Mouse (Mus musculus) stomach, postnatal 0 days (tissue): ENCODE measurements around the gene Caly. TPM values are rescaled to one million over a fixed set of nuclear protein-coding genes. Genes with fewer than 3 reads are reported as not detected.

ENCODE experiments used
- ATAC-seq: fragments of 200-750 bp; cut with Nextera tagmentation; 2 replicates; pipeline ENCODE4 v1.8.0; 2017; ENCODE audit not compliant: low FRiP score, low TSS enrichment
- DNase-seq: peaks from one replicate; pipeline ENCODE4 v3.0.0-alpha.2; 2016; ENCODE audit warnings: low spot score
- H3K27ac ChIP-seq: fragments of 300-500 bp; sonication (generic); replicated peaks from 2 replicates; pipeline ENCODE4 v1.5.1; 2014; ENCODE audit warnings: mild to moderate bottlenecking, control low read depth
- H3K27me3 ChIP-seq: fragments of 300-500 bp; sonication (generic); 2 replicates; pipeline ENCODE4 v1.6.1; 2014; ENCODE audit warnings: low read length; ENCODE audit not compliant: control insufficient read depth, insufficient read depth
- H3K36me3 ChIP-seq: fragments of 300-500 bp; sonication (generic); 2 replicates; pipeline ENCODE4 v1.6.1; 2014; ENCODE audit warnings: low read length, mixed read lengths; ENCODE audit not compliant: control insufficient read depth, insufficient read depth
- H3K4me1 ChIP-seq: fragments of 300-500 bp; sonication (generic); replicated peaks from 2 replicates; pipeline ENCODE4 v1.6.1; 2014; ENCODE audit warnings: antibody characterized with exemption; ENCODE audit not compliant: control insufficient read depth, insufficient read depth
- H3K4me2 ChIP-seq: fragments of 300-500 bp; sonication (generic); replicated peaks from 2 replicates; pipeline ENCODE4 v1.6.1; 2014; ENCODE audit warnings: low read depth, mild to moderate bottlenecking, control low read depth, moderate library complexity
- H3K4me3 ChIP-seq: fragments of 300-500 bp; sonication (generic); 2 replicates; pipeline ENCODE4 v1.5.1; 2014; ENCODE audit warnings: low read depth, low read length, control low read depth
- H3K9ac ChIP-seq: fragments of 300-500 bp; sonication (generic); 2 replicates; pipeline ENCODE4 v1.6.1; 2014; ENCODE audit warnings: mild to moderate bottlenecking, low read length, control low read depth, mixed read lengths
- H3K9me3 ChIP-seq: fragments of 300-500 bp; sonication (generic); 2 replicates; pipeline ENCODE4 v1.6.1; 2016; ENCODE audit warnings: low read length; ENCODE audit not compliant: control insufficient read depth
- CTCF ChIP-seq: IDR thresholded peaks from 2 replicates; pipeline ENCODE4 v1.5.1; 2016; ENCODE audit warnings: antibody characterized with exemption, low read depth, mild to moderate bottlenecking, moderate library complexity
- EP300 ChIP-seq: optimal IDR thresholded peaks from 2 replicates; pipeline ENCODE3; 2016; ENCODE audit warnings: antibody characterized with exemption
- WGBS: fragments of 180-500 bp; shearing (Covaris S2); extraction: QIAGEN DNeasy Blood & Tissue Kit; methylation state at CpG from one replicate; pipeline ENCODE4 v1.1.7; 2014; 5-methylcytosine and 5-hydroxymethylcytosine counted together
- polyA plus RNA-seq: library from polyadenylated mRNA; unstranded; fragments of >200 nt; fragmentation: Nextera tagmentation; extraction: Ambion mirVana; gene quantifications from 2 replicates; pipeline ENCODE4 v1.2.1, GENCODE M21; 2015

Caly gene
- polyA plus RNA-seq, 1 experiment from 2014 or later: 4.5 TPM

DNA sequence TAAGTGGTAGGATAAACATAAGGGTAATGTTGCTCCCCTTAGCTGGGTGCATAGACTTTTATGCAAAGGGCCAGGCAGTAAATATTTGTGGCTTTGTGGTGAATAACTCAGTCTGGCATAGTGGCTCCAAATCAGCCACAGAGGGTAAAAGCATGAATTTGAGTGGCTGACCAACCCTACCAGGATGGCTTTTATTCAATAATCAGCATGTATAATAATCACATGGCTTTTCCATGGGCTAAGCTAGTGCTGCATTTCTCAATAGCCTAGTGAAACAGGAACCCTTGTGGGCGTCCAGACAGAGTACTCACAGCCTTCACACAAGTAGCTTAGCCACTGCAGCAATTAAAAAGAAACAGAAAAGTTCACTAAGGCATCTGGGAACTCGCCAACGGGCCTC lies 29.6 kb upstream of the Caly start:
- DNase-seq (no peak), ATAC-seq (no peak)
- Histone ChIP-seq H3K4me3 (no peak overlapping the region), H3K27me3 (no peaks in the 10 kb centered on the region), H3K4me1 (no peaks in the 10 kb centered on the region), H3K9ac (no peak overlapping the region), H3K4me2 (no peak overlapping the region), H3K9me3 (no peaks in the 10 kb centered on the region), H3K27ac (no peak overlapping the region), H3K36me3 (peaks cover 28% of the 10 kb centered on the region)
- WGBS: 65% methylated on average over 3 of the region's 3 CpGs
- TF ChIP-seq EP300 (no peak), CTCF (no peak)

DNA sequence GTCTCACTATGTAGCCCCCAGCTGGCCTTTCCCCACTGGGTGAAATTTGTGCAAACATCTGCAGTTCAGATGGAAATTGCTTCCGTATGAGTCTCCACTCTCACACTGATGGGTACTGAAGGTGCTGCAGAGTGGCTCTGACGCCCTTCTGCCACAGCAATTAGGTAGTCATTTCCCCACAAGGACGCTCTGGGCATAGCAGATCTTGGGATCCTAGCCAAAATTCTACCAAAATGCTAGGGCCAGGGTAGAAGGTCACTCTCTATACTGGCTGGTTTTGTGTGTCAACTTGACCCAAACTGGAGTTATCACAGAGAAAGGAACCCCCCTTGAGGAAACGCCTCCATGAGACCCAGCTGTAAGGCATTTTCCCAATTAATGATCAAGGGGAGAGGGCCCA lies 21.7 kb upstream of the Caly start:
- Histone ChIP-seq H3K4me1 (no peaks in the 10 kb centered on the region), H3K9me3 (no peaks in the 10 kb centered on the region), H3K9ac (no peak overlapping the region), H3K27ac (no peak overlapping the region), H3K36me3 (peaks cover 13% of the 10 kb centered on the region; the same call in 1 of the 2 replicates), H3K4me2 (no peak overlapping the region), H3K27me3 (no peaks in the 10 kb centered on the region), H3K4me3 (no peak overlapping the region)
- 76% methylated on average over 4 of the region's 4 CpGs for WGBS
- ATAC-seq (no peak), DNase-seq (no peak)
- TF ChIP-seq EP300 (no peak), CTCF (no peak)

GRCm38 (mm10) chr7:140101993-140102860 lies 19.9 kb upstream of the Caly start, which contains the start of gene Fuom:
TSS of gene Fuom (minus strand) at chr7:140102441.
- DNase-seq: peak; percentile 89
- WGBS: under 1% methylated on average over 30 of the region's 30 CpGs
- Histone ChIP-seq H3K27me3 (no peaks in the 10 kb centered on the region), H3K27ac (0 out of 2 replicates have a peak within 1 kb of the TSS, but pooled peaks have one; percentile 2), H3K9me3 (no peaks in the 10 kb centered on the region), H3K4me2 (peak within 1 kb of the TSS; percentile 54), H3K4me3 (peak within 1 kb of the TSS; percentile 33), H3K36me3 (peaks cover 7% of the 10 kb centered on the region; the same call in 1 of the 2 replicates), H3K4me1 (no peaks in the 10 kb centered on the region), H3K9ac (peak within 1 kb of the TSS; percentile 9)
- TF ChIP-seq CTCF: peak; percentile 17; the same call in 1 of the 2 replicates
- no peak for TF ChIP-seq EP300
- ATAC-seq: peak; percentile 94

GRCm38 (mm10) chr7:140101498-140101897 lies 19.1 kb upstream of the Caly start:
- ATAC-seq: no peak
- no peak for TF ChIP-seq CTCF
- no peak for TF ChIP-seq EP300
- H3K36me3 ChIP-seq: peaks cover 7% of the 10 kb centered on the region; the same call in 1 of the 2 replicates
- no peak for DNase-seq
- peak overlapping the region; percentile 33 for H3K4me3 ChIP-seq
- H3K27ac ChIP-seq: no peak overlapping the region
- no peaks in the 10 kb centered on the region for H3K4me1 ChIP-seq
- H3K9ac ChIP-seq: peak overlapping the region; percentile 9
- H3K9me3 ChIP-seq: no peaks in the 10 kb centered on the region
- peak overlapping the region; percentile 54 for H3K4me2 ChIP-seq
- H3K27me3 ChIP-seq: no peaks in the 10 kb centered on the region
- 74% methylated on average over 10 of the region's 10 CpGs for WGBS

DNA sequence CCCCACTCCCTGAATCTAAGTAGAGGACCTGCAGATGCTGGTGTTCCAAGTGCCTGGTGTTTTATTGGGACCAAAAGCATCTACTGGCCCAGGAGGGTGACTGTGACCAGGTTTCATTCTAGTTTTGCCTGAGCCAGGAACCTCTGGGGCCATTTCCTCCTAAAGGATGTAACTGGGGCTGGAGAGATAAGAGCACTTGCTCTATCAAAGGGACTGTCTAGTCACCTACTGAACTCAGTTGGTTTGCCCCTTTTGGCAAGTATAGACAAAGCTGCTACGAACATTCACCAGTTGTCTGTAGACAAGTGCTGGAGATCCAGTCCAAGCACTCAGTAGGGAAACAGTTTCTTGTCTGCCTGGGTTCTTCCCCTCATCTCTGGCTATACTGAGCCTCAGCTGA lies 16.1 kb upstream of the Caly start:
- Histone ChIP-seq H3K36me3 (no peaks in the 10 kb centered on the region), H3K27ac (no peak overlapping the region), H3K9ac (no peak overlapping the region), H3K9me3 (no peaks in the 10 kb centered on the region), H3K4me3 (no peak overlapping the region), H3K27me3 (no peaks in the 10 kb centered on the region), H3K4me1 (0 out of 2 replicates have a peak, but pooled peaks cover 2% of the 10 kb centered on the region), H3K4me2 (no peak overlapping the region)
- ATAC-seq: no peak
- TF ChIP-seq EP300: no peak
- TF ChIP-seq CTCF: no peak
- no peak for DNase-seq
- 95% methylated on average over 1 of the region's 1 CpGs for WGBS

GRCm38 (mm10) chr7:140096055-140096454 lies 13.7 kb upstream of the Caly start:
- H3K36me3 ChIP-seq: no peaks in the 10 kb centered on the region
- H3K27ac ChIP-seq: no peak overlapping the region
- no peak overlapping the region for H3K9ac ChIP-seq
- TF ChIP-seq CTCF (no peak), EP300 (no peak)
- H3K9me3 ChIP-seq: no peaks in the 10 kb centered on the region
- H3K4me1 ChIP-seq: 0 out of 2 replicates have a peak, but pooled peaks cover 2% of the 10 kb centered on the region
- no peaks in the 10 kb centered on the region for H3K27me3 ChIP-seq
- H3K4me2 ChIP-seq: no peak overlapping the region
- H3K4me3 ChIP-seq: no peak overlapping the region
- DNase-seq (no peak), ATAC-seq (no peak)
